Mouse (Mus musculus) liver, embryonic 13.5 days (tissue): ENCODE data around the gene Cmah. TPM values are rescaled to one million over a fixed set of nuclear protein-coding genes. Genes with fewer than 3 reads are reported as not detected.
A peak's percentile ranks its signal among the peaks of the same experiment; 100 is the strongest.

ENCODE experiments used
- ATAC-seq: fragments of 200-750 bp; cut with Nextera tagmentation; 2 replicates; pipeline ENCODE4 v1.8.0; 2017; ENCODE audit warnings: low read depth, mild to moderate bottlenecking, moderate number of reproducible peaks, moderate library complexity
- DNase-seq: peaks from one replicate; pipeline ENCODE4 v3.0.0; 2022
- H3K27ac ChIP-seq: fragments of 300-500 bp; sonication (generic); 2 replicates; pipeline ENCODE4 v1.5.1; 2015; ENCODE audit warnings: moderate library complexity, mild to moderate bottlenecking, inconsistent platforms
- H3K27me3 ChIP-seq: fragments of 300-500 bp; sonication (generic); 2 replicates; pipeline ENCODE4 v1.6.1; 2015; ENCODE audit warnings: mild to moderate bottlenecking, inconsistent platforms
- H3K36me3 ChIP-seq: fragments of 300-500 bp; sonication (generic); 2 replicates; pipeline ENCODE4 v1.6.1; 2015; ENCODE audit warnings: mild to moderate bottlenecking, inconsistent platforms
- H3K4me1 ChIP-seq: fragments of 300-500 bp; sonication (generic); replicated peaks from 2 replicates; pipeline ENCODE4 v1.6.1; 2015; ENCODE audit warnings: inconsistent platforms
- H3K4me2 ChIP-seq: fragments of 300-500 bp; sonication (generic); 2 replicates; pipeline ENCODE4 v1.6.1; 2015; ENCODE audit warnings: inconsistent platforms, mild to moderate bottlenecking, moderate library complexity
- H3K4me3 ChIP-seq: fragments of 300-500 bp; sonication (generic); replicated peaks from 2 replicates; pipeline ENCODE4 v1.5.1; 2015; ENCODE audit warnings: mild to moderate bottlenecking, inconsistent platforms
- H3K9ac ChIP-seq: fragments of 300-500 bp; sonication (generic); 2 replicates; pipeline ENCODE4 v1.6.1; 2015; ENCODE audit warnings: mild to moderate bottlenecking, inconsistent platforms
- H3K9me3 ChIP-seq: fragments of 300-500 bp; sonication (generic); replicated peaks from 2 replicates; pipeline ENCODE4 v1.6.1; 2016; ENCODE audit warnings: inconsistent platforms
- WGBS: fragments of 180-500 bp; shearing (Covaris S2); methylation state at CpG from one replicate; pipeline ENCODE4 v1.1.7; 2015; ENCODE audit not compliant: insufficient replicate concordance; 5-methylcytosine and 5-hydroxymethylcytosine counted together
- polyA plus RNA-seq: library from polyadenylated mRNA; unstranded; fragments of >200 nt; fragmentation: Nextera tagmentation; extraction: Ambion mirVana; gene quantifications from 2 replicates; pipeline ENCODE4 v1.2.1, GENCODE M21; 2015

Cmah gene
- polyA plus RNA-seq, 1 experiment from 2014 or later = 1.0 TPM

DNA sequence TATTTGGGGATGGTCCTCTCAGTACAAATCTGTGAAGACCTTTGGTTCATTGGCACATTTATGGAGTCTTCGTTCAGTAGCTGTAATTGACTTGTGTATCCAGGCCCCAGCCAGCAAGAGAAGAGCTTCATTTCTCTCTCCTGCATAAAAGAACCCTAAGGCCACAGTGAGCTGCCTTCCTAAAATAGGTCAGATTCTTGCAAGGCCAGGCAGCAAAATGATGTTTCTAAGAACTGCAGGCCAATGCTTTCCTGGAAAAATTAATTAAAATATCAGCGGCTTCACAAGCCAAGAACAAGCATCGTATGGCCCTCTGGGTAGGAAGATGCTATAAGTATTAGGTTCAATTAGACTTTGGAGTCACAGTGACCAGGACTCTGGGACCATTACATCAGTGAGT, 156.5 kb downstream of the Cmah start:
- H3K4me2 ChIP-seq = no peak overlapping the region
- H3K9ac ChIP-seq = no peak overlapping the region
- H3K36me3 ChIP-seq = no peaks in the 10 kb centered on the region
- DNase-seq (no peak), ATAC-seq (no peak)
- H3K9me3 ChIP-seq = no peaks in the 10 kb centered on the region
- no peaks in the 10 kb centered on the region for H3K27me3 ChIP-seq
- H3K4me1 ChIP-seq = peaks cover 16% of the 10 kb centered on the region
- H3K27ac ChIP-seq = no peak overlapping the region
- no peak overlapping the region for H3K4me3 ChIP-seq
- WGBS = 69% methylated on average over 3 of the region's 3 CpGs

- WGBS = 81% methylated on average over 3 of the region's 3 CpGs
- Histone ChIP-seq H3K4me2 (no peak overlapping the region), H3K4me1 (peaks cover 22% of the 10 kb centered on the region), H3K36me3 (no peaks in the 10 kb centered on the region), H3K27ac (no peak overlapping the region), H3K27me3 (no peaks in the 10 kb centered on the region), H3K9me3 (no peaks in the 10 kb centered on the region), H3K9ac (no peak overlapping the region), H3K4me3 (no peak overlapping the region)
- DNase-seq = no peak
- no peak for ATAC-seq
Measured at GRCm38 (mm10) chr13:24484811-24485210, 157.6 kb downstream of the Cmah start.

GRCm38 (mm10) chr13:24485964-24486363, 158.8 kb downstream of the Cmah start:
- no peak overlapping the region for H3K4me3 ChIP-seq

DNA sequence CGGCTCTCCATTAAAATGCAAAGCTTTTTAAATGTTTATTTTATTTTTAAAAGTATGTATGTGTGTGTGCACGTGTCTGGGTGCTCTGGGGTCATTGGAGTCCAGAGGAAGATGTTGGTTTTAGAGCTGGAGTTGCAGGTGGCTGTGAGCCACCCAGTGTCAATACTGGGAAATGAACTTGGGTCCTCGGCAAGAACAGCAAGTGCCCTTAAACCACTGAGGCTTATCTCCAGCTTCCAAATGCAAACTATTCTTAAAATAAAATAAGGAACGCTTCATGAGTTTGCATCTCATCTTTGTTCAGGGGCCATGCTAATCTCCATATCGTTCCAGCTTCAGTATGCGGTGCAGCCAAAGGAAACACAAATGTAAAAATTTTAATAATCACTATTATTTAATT, 159.2 kb downstream of the Cmah start:
- H3K27me3 ChIP-seq = no peaks in the 10 kb centered on the region
- H3K4me2 ChIP-seq = no peak overlapping the region
- 22% methylated on average over 6 of the region's 6 CpGs for WGBS
- H3K9ac ChIP-seq = no peak overlapping the region
- no peaks in the 10 kb centered on the region for H3K9me3 ChIP-seq
- H3K4me1 ChIP-seq = peaks cover 38% of the 10 kb centered on the region
- H3K27ac ChIP-seq = no peak overlapping the region; the same call in 1 of the 2 replicates
- ATAC-seq (peak; percentile 34; the same call in 1 of the 2 replicates), DNase-seq (no peak)
- no peaks in the 10 kb centered on the region for H3K36me3 ChIP-seq
- H3K4me3 ChIP-seq = no peak overlapping the region

More at GRCm38 (mm10) chr13:24485964-24486363, 158.8 kb downstream of the Cmah start:
- H3K4me2 ChIP-seq = no peak overlapping the region
- H3K9ac ChIP-seq = no peak overlapping the region
- DNase-seq = no peak
- ATAC-seq = no peak
- 60% methylated on average over 9 of the region's 9 CpGs for WGBS
- no peak overlapping the region; the same call in 1 of the 2 replicates for H3K27ac ChIP-seq
- H3K27me3 ChIP-seq = no peaks in the 10 kb centered on the region
- no peaks in the 10 kb centered on the region for H3K9me3 ChIP-seq
- peaks cover 33% of the 10 kb centered on the region for H3K4me1 ChIP-seq
- H3K36me3 ChIP-seq = no peaks in the 10 kb centered on the region

DNA sequence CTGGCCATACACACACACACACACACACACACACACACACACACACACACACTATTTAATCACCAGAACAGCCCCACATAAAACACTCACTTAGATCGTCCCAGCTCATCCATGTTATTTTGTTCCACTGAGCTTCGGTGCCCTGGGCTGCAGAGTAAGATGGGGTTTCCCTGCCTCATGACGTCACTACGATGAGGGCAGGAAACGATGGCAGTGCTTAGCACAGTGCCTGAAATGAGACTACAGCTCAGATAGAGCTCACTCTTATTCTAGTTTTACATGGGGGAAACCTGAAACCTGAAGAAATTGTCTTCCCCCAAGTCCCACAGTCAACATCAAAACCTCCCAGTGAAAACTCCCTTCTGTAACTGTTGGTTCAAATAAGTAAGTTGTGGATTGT, 159.9 kb downstream of the Cmah start:
- ATAC-seq = no peak
- Histone ChIP-seq H3K4me1 (peaks cover 44% of the 10 kb centered on the region), H3K4me2 (no peak overlapping the region), H3K4me3 (no peak overlapping the region), H3K27ac (no peak overlapping the region), H3K9me3 (no peaks in the 10 kb centered on the region), H3K9ac (no peak overlapping the region), H3K27me3 (no peaks in the 10 kb centered on the region), H3K36me3 (no peaks in the 10 kb centered on the region)
- 65% methylated on average over 5 of the region's 5 CpGs for WGBS
- no peak for DNase-seq

DNA sequence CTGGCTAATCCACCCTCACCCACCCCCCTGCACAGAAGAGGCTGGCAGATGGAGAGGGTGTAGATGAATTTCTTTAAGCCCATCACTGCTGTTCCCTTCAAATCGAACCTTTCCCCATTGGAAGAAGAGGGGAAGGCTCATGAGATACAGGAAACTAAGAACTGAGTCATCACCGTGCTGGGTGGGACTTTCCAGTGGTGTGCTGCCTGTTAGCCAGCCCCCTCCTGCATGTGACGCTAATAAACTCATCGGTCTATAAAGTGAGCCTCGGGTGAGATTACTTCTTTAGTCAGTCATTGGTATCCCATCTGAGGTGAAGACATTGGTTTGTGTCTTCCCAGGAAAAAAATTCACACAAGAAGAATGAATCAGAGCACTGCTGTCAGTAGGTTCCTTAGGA, 160.3 kb downstream of the Cmah start:
- H3K36me3 ChIP-seq = no peaks in the 10 kb centered on the region
- H3K27me3 ChIP-seq = no peaks in the 10 kb centered on the region
- ATAC-seq (no peak), DNase-seq (no peak)
- no peak overlapping the region for H3K4me2 ChIP-seq
- H3K9me3 ChIP-seq = no peaks in the 10 kb centered on the region
- no peak overlapping the region for H3K9ac ChIP-seq
- H3K4me1 ChIP-seq = peaks cover 49% of the 10 kb centered on the region
- no peak overlapping the region for H3K27ac ChIP-seq
- H3K4me3 ChIP-seq = no peak overlapping the region
- 70% methylated on average over 5 of the region's 5 CpGs for WGBS

GRCm38 (mm10) chr13:24488526-24489070, 161.4 kb downstream of the Cmah start:
- H3K27me3 ChIP-seq = no peaks in the 10 kb centered on the region
- no peak overlapping the region for H3K9ac ChIP-seq
- no peak overlapping the region for H3K4me3 ChIP-seq
- H3K9me3 ChIP-seq = no peaks in the 10 kb centered on the region
- whole genome bisulfite sequencing = 82% methylated on average over 4 of the region's 4 CpGs
- no peak overlapping the region for H3K27ac ChIP-seq
- DNase-seq (no peak), ATAC-seq (no peak)
- no peaks in the 10 kb centered on the region for H3K36me3 ChIP-seq
- peaks cover 60% of the 10 kb centered on the region for H3K4me1 ChIP-seq
- no peak overlapping the region for H3K4me2 ChIP-seq

DNA sequence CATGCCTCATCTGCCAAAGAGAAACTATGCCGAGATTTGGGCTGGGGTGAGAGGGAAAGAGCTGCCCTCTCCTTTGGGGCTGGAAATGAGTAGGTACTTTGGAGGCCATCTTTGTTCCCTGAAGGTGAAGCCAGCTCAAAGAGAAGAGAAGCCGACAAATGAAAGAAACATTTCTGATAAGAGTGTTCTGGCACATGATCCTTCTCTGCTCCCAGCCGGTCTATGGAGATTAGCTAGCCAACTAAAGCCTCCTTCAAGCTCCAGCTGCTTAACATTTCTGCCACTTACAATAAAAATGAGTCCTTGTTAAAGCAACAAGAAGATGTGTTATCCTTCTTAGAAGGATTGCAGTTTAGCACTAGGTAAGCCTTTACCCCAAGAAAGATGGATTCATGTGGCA, 162.3 kb downstream of the Cmah start:
- Histone ChIP-seq H3K4me2 (no peak overlapping the region), H3K4me1 (peaks cover 62% of the 10 kb centered on the region), H3K27ac (no peak overlapping the region), H3K9me3 (no peaks in the 10 kb centered on the region), H3K27me3 (no peaks in the 10 kb centered on the region), H3K4me3 (no peak overlapping the region), H3K36me3 (no peaks in the 10 kb centered on the region), H3K9ac (no peak overlapping the region)
- DNase-seq (no peak), ATAC-seq (no peak)
- WGBS = 41% methylated on average over 3 of the region's 3 CpGs

- 68% methylated on average over 3 of the region's 3 CpGs for WGBS
- DNase-seq (no peak), ATAC-seq (no peak)
- Histone ChIP-seq H3K27me3 (no peaks in the 10 kb centered on the region), H3K27ac (no peak overlapping the region), H3K9ac (no peak overlapping the region), H3K4me2 (no peak overlapping the region), H3K9me3 (no peaks in the 10 kb centered on the region), H3K4me3 (no peak overlapping the region), H3K4me1 (peaks cover 62% of the 10 kb centered on the region), H3K36me3 (no peaks in the 10 kb centered on the region)
Measured at GRCm38 (mm10) chr13:24490041-24490440, 162.8 kb downstream of the Cmah start.

DNA sequence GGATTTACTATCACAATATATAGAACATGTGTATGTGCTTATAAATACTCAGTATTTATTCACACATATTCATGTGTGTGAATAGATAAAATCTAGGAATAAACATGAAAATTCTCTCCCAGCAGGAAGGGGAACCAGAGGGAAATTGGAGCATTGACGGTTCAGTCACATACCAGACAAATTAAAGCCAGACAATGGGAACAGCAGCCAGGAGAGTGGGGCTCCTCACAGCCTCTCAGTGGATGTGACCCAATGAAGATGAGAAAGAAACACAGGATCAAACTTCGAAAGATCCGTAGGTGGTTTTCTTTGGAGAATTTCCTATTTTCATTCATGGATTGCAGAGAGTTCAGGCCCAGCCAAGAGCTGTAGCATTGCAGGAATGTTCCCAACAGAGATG, 163.9 kb downstream of the Cmah start:
- H3K4me1 ChIP-seq = peaks cover 61% of the 10 kb centered on the region
- H3K4me2 ChIP-seq = no peak overlapping the region
- no peak overlapping the region for H3K4me3 ChIP-seq
- no peaks in the 10 kb centered on the region for H3K36me3 ChIP-seq
- no peaks in the 10 kb centered on the region for H3K27me3 ChIP-seq
- no peak overlapping the region; the same call in 1 of the 2 replicates for H3K9ac ChIP-seq
- H3K27ac ChIP-seq = 0 out of 2 replicates have a peak overlapping the region, but pooled peaks have one; percentile 24
- no peak for ATAC-seq
- 76% methylated on average over 3 of the region's 3 CpGs for WGBS
- no peak for DNase-seq
- H3K9me3 ChIP-seq = no peaks in the 10 kb centered on the region

DNA sequence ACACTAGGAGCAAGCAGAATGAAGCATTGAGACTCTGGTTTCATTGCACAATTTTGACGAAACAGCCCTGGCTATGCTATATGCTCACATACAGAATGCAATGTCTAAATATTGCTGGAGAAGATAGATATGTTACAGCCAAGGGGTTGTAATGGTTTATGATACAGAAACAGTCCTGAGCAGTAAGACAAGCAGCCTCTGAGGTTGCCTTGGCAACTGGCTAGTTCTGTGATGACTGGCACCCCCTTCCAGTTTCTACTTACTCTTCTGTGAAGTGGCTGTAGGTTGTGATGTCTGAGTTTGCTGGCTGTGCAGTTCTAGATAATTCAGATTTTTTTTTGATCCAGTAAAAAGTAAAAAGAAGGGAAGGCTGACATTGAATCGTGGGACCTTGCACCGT, 166.6 kb downstream of the Cmah start:
- H3K27me3 ChIP-seq = no peaks in the 10 kb centered on the region
- H3K4me2 ChIP-seq = no peak overlapping the region
- no peak overlapping the region for H3K4me3 ChIP-seq
- H3K9me3 ChIP-seq = no peaks in the 10 kb centered on the region
- H3K36me3 ChIP-seq = no peaks in the 10 kb centered on the region
- no peak overlapping the region for H3K9ac ChIP-seq
- H3K27ac ChIP-seq = peak overlapping the region; percentile 11; the same call in 1 of the 2 replicates
- no peak for ATAC-seq
- DNase-seq = no peak
- peaks cover 76% of the 10 kb centered on the region for H3K4me1 ChIP-seq
- 74% methylated on average over 3 of the region's 3 CpGs for WGBS

DNA sequence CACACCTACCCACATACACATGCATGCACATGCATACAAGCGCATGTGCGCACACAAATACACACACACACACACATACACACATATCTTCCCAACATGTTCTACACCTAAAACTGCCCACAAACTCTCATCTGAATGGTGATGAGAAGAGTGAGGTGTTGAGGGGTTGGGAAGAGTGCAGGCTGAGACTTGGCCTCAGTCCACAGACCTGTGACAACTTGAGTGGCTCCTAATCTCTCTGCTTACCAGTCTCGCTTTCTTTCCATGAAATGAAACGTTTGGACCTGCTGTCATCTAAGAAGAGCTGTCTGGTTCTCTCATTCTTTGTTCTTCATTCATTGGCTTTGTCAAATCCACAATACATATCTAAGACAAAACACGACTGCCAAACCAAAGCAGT, 169.1 kb downstream of the Cmah start:
- no peak for DNase-seq
- Histone ChIP-seq H3K27me3 (no peaks in the 10 kb centered on the region), H3K36me3 (no peaks in the 10 kb centered on the region), H3K27ac (peak overlapping the region; percentile 27; the same call in 1 of the 2 replicates), H3K9ac (no peak overlapping the region), H3K4me2 (no peak overlapping the region), H3K9me3 (no peaks in the 10 kb centered on the region), H3K4me3 (no peak overlapping the region), H3K4me1 (peaks cover 80% of the 10 kb centered on the region)
- 71% methylated on average over 5 of the region's 5 CpGs for WGBS
- no peak for ATAC-seq
